Mouse (Mus musculus) ES-E14 (cell line): ENCODE data around the gene Ldlrad3. TPM values are rescaled to one million over a fixed set of nuclear protein-coding genes. Genes with fewer than 3 reads are reported as not detected.

Experiments used
- DNase-seq: peaks from one replicate; pipeline ENCODE4 v3.0.0-alpha.2; 2013; ENCODE audit warnings: low read depth, low spot score
- H3K27ac ChIP-seq: 2 replicates; pipeline ENCODE4 v1.5.1; 2012; ENCODE audit warnings: low read depth, mild to moderate bottlenecking, low read length, moderate library complexity, mixed read lengths; ENCODE audit not compliant: poor library complexity, insufficient read depth, severe bottlenecking
- H3K36me3 ChIP-seq: 2 replicates; pipeline ENCODE4 v1.6.1; 2012; ENCODE audit warnings: mild to moderate bottlenecking, low read length, moderate library complexity, mixed read lengths; ENCODE audit not compliant: control insufficient read depth, poor library complexity, insufficient read depth, severe bottlenecking
- H3K4me1 ChIP-seq, 2 experiments: fragments of 150-350 bp in 1 of 2; sonication (generic) in 1 of 2; 2 replicates each; pipeline ENCODE4 v1.6.1; 2012; ENCODE audit warnings: low read length in 2 of 2, mild to moderate bottlenecking in 1 of 2, mixed read lengths in 1 of 2; ENCODE audit not compliant: control insufficient read depth in 2 of 2, insufficient read depth in 2 of 2, poor library complexity in 1 of 2
- H3K4me3 ChIP-seq, 2 experiments: fragments of 150-350 bp in 1 of 2; sonication (generic) in 1 of 2; 2 replicates each; pipeline ENCODE4 v1.5.1; 2012; ENCODE audit warnings: low read length in 2 of 2, low read depth in 1 of 2, mild to moderate bottlenecking in 1 of 2, mixed read lengths in 1 of 2; ENCODE audit not compliant: insufficient read depth in 1 of 2, poor library complexity in 1 of 2, severe bottlenecking in 1 of 2
- H3K9ac ChIP-seq: 2 replicates; pipeline ENCODE4 v1.6.1; 2012; ENCODE audit warnings: low read depth, mild to moderate bottlenecking, low read length, mixed read lengths; ENCODE audit not compliant: poor library complexity, insufficient read depth, severe bottlenecking
- H3K9me3 ChIP-seq: fragments of 150-350 bp; sonication (generic); 2 replicates; pipeline ENCODE4 v1.6.1; 2012; ENCODE audit warnings: low read depth, mild to moderate bottlenecking, low read length; ENCODE audit not compliant: control insufficient read depth, insufficient read depth
- CHD2 ChIP-seq: IDR thresholded peaks from 2 replicates; pipeline ENCODE4 v1.6.1; 2014; ENCODE audit warnings: mild to moderate bottlenecking, low read depth, low read length, inconsistent platforms
- HCFC1 ChIP-seq: IDR thresholded peaks from 2 replicates; pipeline ENCODE4 v1.6.1; 2012; ENCODE audit warnings: low read length, inconsistent platforms, borderline replicate concordance; ENCODE audit not compliant: insufficient read depth
- MAFK ChIP-seq: IDR thresholded peaks from 2 replicates; pipeline ENCODE4 v1.6.1; 2014; ENCODE audit warnings: mild to moderate bottlenecking, low read depth, low read length, inconsistent platforms; ENCODE audit not compliant: insufficient read depth
- ZC3H11A ChIP-seq: IDR thresholded peaks from 2 replicates; pipeline ENCODE4 v1.6.1; 2012; ENCODE audit warnings: low read depth, mild to moderate bottlenecking, inconsistent platforms, low read length, borderline replicate concordance
- ZNF384 ChIP-seq: IDR thresholded peaks from 2 replicates; pipeline ENCODE4 v1.6.1; 2012; ENCODE audit warnings: low read depth, low read length, inconsistent platforms
- in situ Hi-C, 2 experiments: fragments of 600-800 bp; cut with MboI; formaldehyde crosslinking; loops; one replicate each; pipeline ENCODE4 v1.15.1; 2025; ENCODE audit warnings: low sequenced_read_pairs in 2 of 2, inconsistent platforms in 1 of 2; ENCODE audit not compliant: unreplicated experiment in 2 of 2
- total RNA-seq: library from RNA; depleted of rRNA; stranded (reverse); fragments of 300-350 nt; gene quantifications from 2 replicates; pipeline ENCODE4 v1.2.3, GENCODE M21; 2012

Gene Ldlrad3
- total RNA-seq, 1 experiment = 27.1 TPM

DNA sequence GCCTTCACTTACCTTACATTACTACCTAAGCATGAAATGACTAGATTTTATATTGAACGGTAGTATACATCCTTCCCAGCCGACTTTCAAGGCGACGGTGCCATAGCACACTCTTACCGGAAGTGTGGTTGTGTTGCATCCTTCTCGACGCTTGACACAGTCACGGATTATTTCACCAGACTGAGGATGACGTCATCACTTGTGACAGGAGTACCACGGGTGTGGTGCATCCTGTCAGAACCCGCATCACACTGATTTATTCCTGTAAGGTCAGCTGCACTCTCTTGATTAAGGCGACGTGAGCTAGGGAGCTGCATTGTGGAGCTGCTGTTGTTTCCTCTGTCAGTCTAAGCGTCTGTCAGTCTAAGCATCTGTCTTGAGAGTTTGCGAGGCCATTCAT lies 40.1 kb upstream of the Ldlrad3 start:
- Histone ChIP-seq H3K4me1 (peaks cover 0 to 4% of the 10 kb centered on the region in 2 experiments; a peak in 1 of 4 replicates), H3K9me3 (no peaks in the 10 kb centered on the region), H3K9ac (no peak overlapping the region), H3K27ac (no peak overlapping the region), H3K4me3 (no peak overlapping the region), H3K36me3 (no peaks in the 10 kb centered on the region)
- no peak for TF ChIP-seq ZC3H11A
- TF ChIP-seq HCFC1 = no peak
- no peak for TF ChIP-seq MAFK
- no peak for TF ChIP-seq ZNF384
- no peak for TF ChIP-seq CHD2
- in situ Hi-C loops = no loop called here
- DNase-seq = no peak

DNA sequence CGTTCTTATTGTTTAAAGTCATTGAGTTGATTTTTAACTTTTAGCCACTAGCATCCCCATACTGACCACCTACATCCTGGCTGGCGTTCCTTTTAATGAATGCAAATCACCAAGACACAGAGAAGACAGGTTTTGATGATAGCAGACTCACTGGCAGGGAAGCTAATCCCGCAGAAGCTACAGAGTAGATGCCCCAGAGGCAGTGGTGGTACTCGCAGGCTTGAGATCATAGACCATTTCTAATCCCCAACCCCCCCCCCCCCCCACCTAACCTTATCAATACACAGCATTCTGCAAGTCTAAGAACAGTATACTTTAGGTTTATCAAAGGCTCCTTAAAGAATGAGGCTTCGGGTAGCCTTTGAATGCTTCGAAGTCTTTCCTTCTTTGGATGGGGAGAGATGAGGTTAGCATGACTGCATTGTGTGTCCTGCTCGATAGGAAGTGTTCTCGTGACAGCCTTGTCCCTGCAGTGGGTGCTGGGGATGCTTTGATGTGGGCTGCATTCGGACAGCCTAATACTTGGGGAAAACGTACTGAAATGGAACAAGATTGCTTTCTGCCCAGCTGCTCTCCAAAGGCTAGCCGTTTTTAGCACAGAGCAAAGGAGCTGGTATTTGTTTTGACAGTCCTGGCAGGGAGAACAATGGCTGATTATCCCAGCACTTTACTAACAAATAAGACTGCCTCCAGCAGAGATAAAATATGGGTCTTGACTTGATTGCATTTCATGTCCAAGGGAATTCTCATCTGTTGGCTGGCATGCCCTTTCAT lies 37.4 kb upstream of the Ldlrad3 start:
- no peak for TF ChIP-seq HCFC1
- no peak for TF ChIP-seq CHD2
- TF ChIP-seq ZC3H11A = no peak
- no peak for TF ChIP-seq MAFK
- TF ChIP-seq ZNF384 = no peak
- Histone ChIP-seq H3K4me3 (no peak overlapping the region), H3K36me3 (no peaks in the 10 kb centered on the region), H3K9me3 (no peaks in the 10 kb centered on the region), H3K4me1 (peaks cover 0 to 2% of the 10 kb centered on the region in 2 experiments; a peak in 1 of 4 replicates), H3K9ac (no peak overlapping the region), H3K27ac (no peak overlapping the region)
- in situ Hi-C loops = no loop called here
- no peak for DNase-seq

GRCm38 (mm10) chr2:102222749-102223148 lies 36.6 kb upstream of the Ldlrad3 start:
- H3K27ac ChIP-seq = no peak overlapping the region
- no peak for TF ChIP-seq CHD2
- H3K9ac ChIP-seq = no peak overlapping the region
- H3K36me3 ChIP-seq = no peaks in the 10 kb centered on the region
- H3K4me3 ChIP-seq = no peak overlapping the region
- H3K4me1 ChIP-seq = peaks cover 0 to 2% of the 10 kb centered on the region in 2 experiments; a peak in 1 of 4 replicates
- no peak for DNase-seq
- in situ Hi-C loops = no loop called here
- no peaks in the 10 kb centered on the region for H3K9me3 ChIP-seq

GRCm38 (mm10) chr2:102216817-102217216 lies 30.6 kb upstream of the Ldlrad3 start:
- Histone ChIP-seq H3K9ac (no peak overlapping the region), H3K36me3 (no peaks in the 10 kb centered on the region), H3K4me3 (no peak overlapping the region), H3K9me3 (no peaks in the 10 kb centered on the region), H3K27ac (no peak overlapping the region), H3K4me1 (no peaks in the 10 kb centered on the region)
- in situ Hi-C loops = no loop called here
- TF ChIP-seq ZNF384 (no peak), CHD2 (no peak), HCFC1 (no peak), MAFK (no peak), ZC3H11A (no peak)
- DNase-seq = no peak

DNA sequence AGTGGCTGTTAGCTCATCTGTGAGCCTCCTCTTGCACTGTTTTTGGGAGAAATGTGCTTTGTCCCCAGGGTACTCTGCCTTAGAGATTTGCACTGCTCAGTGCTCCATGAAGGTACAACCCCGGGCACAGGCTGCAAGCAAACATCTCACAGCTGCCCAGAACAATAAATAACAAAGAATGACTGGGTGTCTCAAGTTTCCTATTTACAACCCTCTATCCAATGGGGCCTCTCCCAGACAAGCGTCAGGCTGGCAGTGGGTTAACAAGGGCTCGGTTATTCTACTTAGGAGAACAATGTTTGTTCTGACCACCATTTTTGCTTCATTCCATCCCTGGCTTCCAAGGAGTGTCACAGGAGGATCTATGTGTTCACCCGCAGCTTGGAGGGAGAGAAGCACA lies 25.9 kb upstream of the Ldlrad3 start:
- no peak overlapping the region for H3K27ac ChIP-seq
- no peak for DNase-seq

More for the DNA sequence above, 25.9 kb upstream of the Ldlrad3 start:
- TF ChIP-seq ZC3H11A = no peak
- Histone ChIP-seq H3K9ac (no peak overlapping the region), H3K9me3 (no peaks in the 10 kb centered on the region), H3K36me3 (no peaks in the 10 kb centered on the region), H3K4me3 (no peak overlapping the region), H3K4me1 (no peaks in the 10 kb centered on the region)
- in situ Hi-C loops = no loop called here
